Mouse (Mus musculus) ES-Bruce4 (cell line): ENCODE results near the gene Slc4a3.

Experiments
- CTCF ChIP-seq: IDR thresholded peaks from one replicate; pipeline ENCODE4 v1.8.1; 2011; ENCODE audit warnings: low read depth, low read length
- EP300 ChIP-seq: IDR thresholded peaks from 2 replicates; pipeline ENCODE4 v1.6.1; 2011; ENCODE audit warnings: low read depth, low read length; ENCODE audit not compliant: insufficient read depth
- POLR2A ChIP-seq: IDR thresholded peaks from one replicate; pipeline ENCODE4 v1.8.1; 2011; ENCODE audit warnings: low read length; ENCODE audit not compliant: insufficient read depth

DNA sequence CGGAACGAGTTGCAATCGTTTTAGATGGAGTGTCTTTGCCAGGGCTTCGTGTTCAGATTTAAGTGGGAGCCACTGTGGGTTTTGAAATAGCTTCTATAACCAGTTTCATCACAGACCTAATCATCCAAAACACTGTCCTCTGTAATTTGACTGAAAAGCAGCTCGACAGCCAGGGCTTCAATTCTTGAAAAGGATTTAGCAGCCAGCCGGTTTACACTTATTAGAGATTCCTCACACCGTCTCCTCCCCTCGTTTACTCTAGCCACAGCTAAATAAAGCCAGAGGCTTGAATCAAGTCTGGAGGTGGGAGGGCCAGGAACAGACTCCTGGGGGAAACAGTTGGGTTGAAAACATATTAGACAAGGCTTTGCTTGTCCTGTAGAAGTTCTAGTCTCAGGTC, 64.5 kb downstream of the Slc4a3 start:
- TF ChIP-seq CTCF = no peak
- no peak for TF ChIP-seq EP300
- TF ChIP-seq POLR2A = no peak
